Comparison of ENCODE assay signal across 17 mouse cellular contexts in the genomic region with DNA sequence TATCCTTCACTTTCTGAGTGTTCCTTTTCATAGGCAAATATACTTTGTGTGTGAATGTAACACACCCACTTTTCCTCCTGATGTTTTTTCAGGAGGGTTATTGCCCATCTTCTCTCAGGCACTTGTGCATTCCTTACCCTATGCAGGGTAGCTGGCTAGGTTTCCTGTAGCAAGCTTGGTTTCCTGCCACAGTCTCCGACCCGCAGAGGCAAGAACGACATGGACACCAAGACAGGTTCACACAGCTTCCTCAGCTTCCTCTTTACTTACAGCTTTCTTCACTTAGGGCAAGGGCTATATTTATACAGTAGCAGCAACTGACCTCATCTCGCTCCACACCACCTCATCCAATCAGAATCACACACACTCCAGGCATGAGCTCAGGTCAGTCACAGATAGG. TPM values are rescaled to one million over a fixed set of nuclear protein-coding genes. Genes with fewer than 3 reads are reported as not detected.
"Had no signal": no experiment of that assay in that cellular context is flagged by ENCODE, and none has a peak within 500 bp of the region (broad histone marks: within the 10 kb centered on the region; RNA-seq: fewer than 3 reads in every experiment).

No protein-coding gene starts in this region.

- DNase-seq: gastrocnemius, postnatal 14 days; gastrocnemius, postnatal 36 days; heart, adult 18-20 months; heart, postnatal 10 days; heart, postnatal 4 days; kidney, adult 11 months; kidney, adult 2 months; kidney, adult 9 months; kidney, postnatal 14 days; kidney, postnatal 36 days; liver; liver, embryonic 13.5 days had no signal

- ATAC-seq: hindbrain, postnatal 0 days; intestine, embryonic 16.5 days had no signal

RNA-seq across cellular contexts. Expression of a gene that starts 10.5 kb away (rescaled TPM):
- total RNA-seq: gastrocnemius, adult 18-20 months; gastrocnemius, adult 8-10 months; gastrocnemius, postnatal 36 days; heart, adult 18-20 months; heart, postnatal 25 days had no signal
